Mouse (Mus musculus): Measurements from ENCODE around the gene Deup1. TPM values are rescaled to one million over a fixed set of nuclear protein-coding genes. Genes with fewer than 3 reads are reported as not detected.

The Deup1 gene
- polyA plus RNA-seq, 1 experiment from 2014 or later = not detected

DNA sequence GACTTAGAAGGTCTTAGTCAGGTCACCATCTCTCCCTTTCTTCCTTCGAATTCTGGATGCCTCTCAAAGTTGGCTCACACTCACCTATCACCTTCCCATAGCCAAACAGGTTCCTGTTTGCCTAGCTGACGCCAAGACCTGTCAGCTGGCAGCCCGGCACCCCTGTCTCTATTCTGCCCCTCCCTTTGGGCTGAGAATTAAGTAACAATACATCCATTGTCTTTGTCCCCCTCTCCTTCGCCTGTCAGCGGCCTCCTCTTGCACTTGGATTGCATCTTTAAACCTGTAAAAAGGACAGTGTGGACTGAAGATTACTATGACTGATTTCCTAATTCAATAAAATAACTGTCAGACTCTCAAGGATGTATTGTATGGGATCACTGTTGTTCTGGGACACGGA, 99.9 kb downstream of the Deup1 start:
- Histone ChIP-seq H3K9ac (no peak overlapping the region), H3K4me2 (no peak overlapping the region), H3K4me3 (no peak overlapping the region), H3K27me3 (replicated peaks) (no peaks in the 10 kb centered on the region), H3K27ac (no peak overlapping the region), H3K36me3 (peaks cover 13% of the 10 kb centered on the region), H3K4me1 (peaks cover 23% of the 10 kb centered on the region), H3K9me3 (replicated peaks) (no peaks in the 10 kb centered on the region)
- ATAC-seq = no peak
- WGBS (ENCODE audit: insufficient replicate concordance) = 74% methylated on average over 6 of the region's 6 CpGs

DNA sequence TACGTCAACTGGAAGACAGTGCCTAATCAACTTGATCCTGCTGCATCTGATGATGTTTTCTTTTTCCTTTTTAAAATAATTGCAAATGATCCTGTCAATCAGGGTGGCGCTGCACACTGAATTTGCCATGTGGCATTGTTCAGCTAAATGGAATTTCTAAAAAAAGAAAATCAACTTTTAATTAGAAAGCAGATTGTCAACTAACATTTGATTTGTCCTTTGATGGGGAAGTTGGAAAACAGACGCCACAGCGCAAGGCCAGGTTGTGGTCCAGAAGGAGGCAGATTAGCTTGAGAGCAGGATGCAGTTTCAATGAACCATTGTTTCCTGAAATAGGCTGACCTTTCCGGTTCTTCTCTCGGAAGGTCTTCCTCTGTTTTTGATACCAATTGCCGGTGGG, 101.2 kb downstream of the Deup1 start:
- no peaks in the 10 kb centered on the region for H3K9me3 ChIP-seq (replicated peaks)
- H3K4me3 ChIP-seq = no peak overlapping the region
- H3K9ac ChIP-seq = no peak overlapping the region
- 68% methylated on average over 7 of the region's 7 CpGs for WGBS (ENCODE audit: insufficient replicate concordance)
- no peak overlapping the region for H3K27ac ChIP-seq
- no peak for ATAC-seq
- H3K36me3 ChIP-seq = peaks cover 13% of the 10 kb centered on the region
- no peak overlapping the region for H3K4me2 ChIP-seq
- H3K4me1 ChIP-seq = peaks cover 23% of the 10 kb centered on the region
- no peaks in the 10 kb centered on the region for H3K27me3 ChIP-seq (replicated peaks)

DNA sequence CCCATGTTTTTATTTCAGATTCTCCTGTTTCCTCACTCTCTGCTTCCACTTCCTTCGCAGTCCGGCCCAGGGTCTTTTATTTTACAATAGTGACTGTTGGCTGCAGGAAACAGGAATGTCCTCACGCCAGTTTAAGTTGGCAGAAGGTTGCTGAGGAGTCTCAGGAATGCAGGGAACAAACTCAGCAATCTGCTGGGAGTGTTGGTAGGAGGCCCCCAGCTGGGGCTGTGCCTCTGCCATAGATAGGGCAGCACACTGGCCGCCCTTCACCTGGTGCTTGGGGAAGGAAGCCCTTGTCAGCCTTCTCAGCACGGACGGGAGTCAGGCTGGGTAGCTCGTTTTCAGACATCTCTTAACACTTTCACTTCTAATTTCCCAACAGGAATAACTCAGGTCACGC, 102.5 kb downstream of the Deup1 start:
- Histone ChIP-seq H3K9me3 (replicated peaks) (no peaks in the 10 kb centered on the region), H3K27me3 (replicated peaks) (no peaks in the 10 kb centered on the region), H3K9ac (no peak overlapping the region), H3K4me2 (no peak overlapping the region), H3K27ac (no peak overlapping the region), H3K4me1 (peaks cover 15% of the 10 kb centered on the region), H3K4me3 (no peak overlapping the region), H3K36me3 (peaks cover 9% of the 10 kb centered on the region)
- WGBS (ENCODE audit: insufficient replicate concordance) = 59% methylated on average over 8 of the region's 8 CpGs
- ATAC-seq = no peak

DNA sequence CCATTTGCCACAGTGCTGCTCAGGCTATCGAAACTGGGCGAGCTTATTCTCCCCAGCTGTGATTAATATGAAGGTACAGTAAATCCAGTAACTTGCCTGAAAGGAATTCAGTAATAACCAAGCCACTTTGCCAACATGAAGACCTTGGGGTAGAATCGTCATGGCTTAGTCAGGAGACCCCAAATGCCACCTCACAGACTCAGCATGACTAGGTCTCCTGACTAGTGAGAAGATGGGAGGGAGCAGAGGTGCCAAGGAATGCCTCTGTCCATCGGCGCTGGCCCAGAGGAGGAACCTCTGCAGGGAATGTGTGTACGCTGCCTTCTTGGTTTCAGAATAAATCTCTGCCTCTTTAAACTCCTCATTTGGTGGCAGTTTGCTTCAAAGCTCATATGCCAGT, 104.1 kb downstream of the Deup1 start:
- Histone ChIP-seq H3K4me2 (no peak overlapping the region), H3K9me3 (replicated peaks) (no peaks in the 10 kb centered on the region), H3K27me3 (replicated peaks) (no peaks in the 10 kb centered on the region), H3K27ac (no peak overlapping the region), H3K36me3 (peaks cover 9% of the 10 kb centered on the region), H3K4me3 (no peak overlapping the region), H3K9ac (no peak overlapping the region), H3K4me1 (no peaks in the 10 kb centered on the region)
- ATAC-seq = no peak
- WGBS (ENCODE audit: insufficient replicate concordance) = 80% methylated on average over 6 of the region's 6 CpGs

DNA sequence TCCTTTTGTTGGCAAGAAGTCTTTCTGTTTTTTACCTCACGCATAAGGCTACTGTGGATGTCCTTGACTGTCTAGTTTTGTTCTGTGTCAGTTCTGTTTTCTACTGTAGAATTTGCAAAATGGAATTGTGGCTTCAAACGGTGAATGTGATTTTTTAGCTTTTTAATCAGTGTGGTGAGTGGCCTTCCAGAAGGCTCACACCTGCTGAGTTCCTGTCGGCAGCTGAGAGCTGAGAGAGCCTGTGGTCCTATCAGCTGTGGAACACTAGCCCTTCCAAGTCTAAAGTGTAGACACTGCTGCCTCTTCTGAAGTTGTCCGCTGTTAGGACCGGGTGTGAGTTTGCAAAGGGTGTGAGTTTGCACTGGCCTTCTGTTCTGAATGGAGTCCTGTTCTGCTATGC, 104.8 kb downstream of the Deup1 start:
- H3K4me3 ChIP-seq = no peak overlapping the region
- no peak overlapping the region for H3K9ac ChIP-seq
- no peak overlapping the region for H3K27ac ChIP-seq
- H3K9me3 ChIP-seq (replicated peaks) = no peaks in the 10 kb centered on the region
- ATAC-seq = no peak
- peaks cover 9% of the 10 kb centered on the region for H3K36me3 ChIP-seq
- 76% methylated on average over 5 of the region's 5 CpGs for WGBS (ENCODE audit: insufficient replicate concordance)
- no peaks in the 10 kb centered on the region for H3K4me1 ChIP-seq
- H3K4me2 ChIP-seq = no peak overlapping the region
- no peaks in the 10 kb centered on the region for H3K27me3 ChIP-seq (replicated peaks)

DNA sequence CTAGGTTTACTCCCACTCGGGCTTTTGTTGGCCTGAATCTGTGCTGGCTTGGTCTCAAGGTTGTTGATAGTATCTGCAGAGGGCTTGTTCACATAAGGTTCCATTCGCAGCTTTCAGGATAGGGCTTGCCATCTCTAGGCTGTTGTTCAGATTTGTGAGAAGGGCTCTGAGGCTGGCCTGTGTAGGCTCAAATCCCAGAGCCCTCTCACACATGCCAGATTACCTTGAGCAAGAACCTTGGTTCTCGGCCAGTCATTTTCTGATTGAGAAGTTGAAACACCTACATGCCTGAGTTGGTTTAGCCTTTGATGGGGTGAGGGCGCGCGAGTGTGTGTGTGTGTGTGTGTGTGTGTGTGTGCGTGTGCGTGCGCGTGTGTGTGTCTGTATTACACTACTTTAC, 105.4 kb downstream of the Deup1 start:
- H3K36me3 ChIP-seq = peaks cover 9% of the 10 kb centered on the region
- H3K4me2 ChIP-seq = no peak overlapping the region
- H3K27me3 ChIP-seq (replicated peaks) = no peaks in the 10 kb centered on the region
- no peak for ATAC-seq
- no peaks in the 10 kb centered on the region for H3K4me1 ChIP-seq
- H3K4me3 ChIP-seq = no peak overlapping the region
- no peak overlapping the region for H3K27ac ChIP-seq
- H3K9me3 ChIP-seq (replicated peaks) = no peaks in the 10 kb centered on the region
- H3K9ac ChIP-seq = no peak overlapping the region
- 76% methylated on average over 10 of the region's 10 CpGs for whole genome bisulfite sequencing (ENCODE audit: insufficient replicate concordance)

DNA sequence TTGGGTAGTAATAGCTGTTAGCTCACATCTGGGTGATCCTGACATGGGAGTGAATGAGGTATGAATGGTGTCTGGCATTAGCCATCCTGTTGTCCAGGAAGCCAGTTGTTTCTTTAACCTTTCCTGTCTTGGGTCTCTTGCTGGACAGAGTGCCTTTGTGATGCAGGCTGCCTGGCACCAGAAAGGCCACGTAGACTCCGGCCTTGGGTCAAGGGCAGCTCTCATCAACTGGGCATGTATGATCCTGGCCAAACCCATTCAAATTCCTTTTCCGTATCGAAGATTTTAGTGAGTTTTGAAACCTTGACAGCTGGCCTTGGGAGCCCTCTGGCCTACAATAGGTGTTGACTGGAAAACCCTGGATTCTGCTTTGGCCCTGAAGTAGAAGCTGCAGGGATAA, 109.8 kb downstream of the Deup1 start:
- no peaks in the 10 kb centered on the region for H3K4me1 ChIP-seq
- H3K4me3 ChIP-seq = no peak overlapping the region

DNA sequence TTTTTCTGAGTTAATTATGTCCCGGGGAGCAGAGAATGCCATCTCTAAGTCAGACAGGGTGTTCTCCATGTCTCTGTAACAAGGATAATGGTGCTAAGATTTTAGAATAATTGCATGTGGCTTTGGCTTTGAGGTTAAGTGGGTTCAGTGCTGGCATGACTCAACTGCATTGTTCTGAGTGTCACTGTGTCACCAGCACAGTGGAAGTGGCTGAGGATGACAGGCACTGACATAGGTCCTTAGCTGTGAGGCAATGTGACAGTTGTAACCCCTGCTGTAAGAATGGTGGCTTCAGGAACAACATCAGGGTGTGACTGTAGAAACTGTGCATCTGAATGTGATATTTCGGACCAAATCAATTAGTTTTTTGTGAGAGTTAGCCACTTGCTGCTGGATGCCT, 111.7 kb downstream of the Deup1 start:
- Histone ChIP-seq H3K9me3 (replicated peaks) (no peaks in the 10 kb centered on the region), H3K4me2 (no peak overlapping the region), H3K36me3 (no peaks in the 10 kb centered on the region), H3K9ac (no peak overlapping the region), H3K27me3 (replicated peaks) (no peaks in the 10 kb centered on the region), H3K27ac (no peak overlapping the region), H3K4me3 (no peak overlapping the region), H3K4me1 (peaks cover 8% of the 10 kb centered on the region; the same call in 1 of the 2 replicates)
- WGBS (ENCODE audit: insufficient replicate concordance) = 71% methylated on average over 2 of the region's 2 CpGs
- ATAC-seq = no peak

More for the DNA sequence above, 109.8 kb downstream of the Deup1 start:
- Histone ChIP-seq H3K9me3 (replicated peaks) (no peaks in the 10 kb centered on the region), H3K27ac (no peak overlapping the region), H3K36me3 (no peaks in the 10 kb centered on the region), H3K4me2 (no peak overlapping the region), H3K27me3 (replicated peaks) (no peaks in the 10 kb centered on the region), H3K9ac (no peak overlapping the region)
- WGBS (ENCODE audit: insufficient replicate concordance) = 83% methylated on average over 4 of the region's 4 CpGs
- no peak for ATAC-seq

DNA sequence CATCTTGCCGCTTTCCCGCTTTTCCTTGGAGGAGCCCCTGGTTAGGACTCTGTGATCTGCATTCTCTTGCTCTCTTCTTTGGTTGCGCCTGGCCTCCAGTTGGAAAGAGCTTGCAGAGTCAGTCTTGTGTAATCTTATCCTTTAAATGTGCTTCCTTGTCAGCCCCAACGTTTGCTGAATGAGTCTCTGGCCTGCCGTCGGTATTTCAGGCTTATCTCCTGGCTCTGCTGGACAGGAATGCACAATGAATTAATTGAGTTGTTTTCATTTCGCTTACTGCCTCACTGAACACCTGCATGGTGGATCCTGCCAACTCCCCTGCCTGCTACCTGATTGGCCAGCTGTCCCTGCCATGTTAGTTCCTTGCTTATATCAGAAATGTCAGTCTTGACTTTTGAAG, 114.8 kb downstream of the Deup1 start:
- H3K9me3 ChIP-seq (replicated peaks) = no peaks in the 10 kb centered on the region
- H3K4me2 ChIP-seq = no peak overlapping the region
- H3K4me3 ChIP-seq = no peak overlapping the region
- H3K9ac ChIP-seq = no peak overlapping the region
- H3K4me1 ChIP-seq = peaks cover 11% of the 10 kb centered on the region; the same call in 1 of the 2 replicates
- no peaks in the 10 kb centered on the region for H3K36me3 ChIP-seq
- H3K27ac ChIP-seq = no peak overlapping the region
- 61% methylated on average over 7 of the region's 7 CpGs for WGBS (ENCODE audit: insufficient replicate concordance)
- H3K27me3 ChIP-seq (replicated peaks) = no peaks in the 10 kb centered on the region
- no peak for ATAC-seq

DNA sequence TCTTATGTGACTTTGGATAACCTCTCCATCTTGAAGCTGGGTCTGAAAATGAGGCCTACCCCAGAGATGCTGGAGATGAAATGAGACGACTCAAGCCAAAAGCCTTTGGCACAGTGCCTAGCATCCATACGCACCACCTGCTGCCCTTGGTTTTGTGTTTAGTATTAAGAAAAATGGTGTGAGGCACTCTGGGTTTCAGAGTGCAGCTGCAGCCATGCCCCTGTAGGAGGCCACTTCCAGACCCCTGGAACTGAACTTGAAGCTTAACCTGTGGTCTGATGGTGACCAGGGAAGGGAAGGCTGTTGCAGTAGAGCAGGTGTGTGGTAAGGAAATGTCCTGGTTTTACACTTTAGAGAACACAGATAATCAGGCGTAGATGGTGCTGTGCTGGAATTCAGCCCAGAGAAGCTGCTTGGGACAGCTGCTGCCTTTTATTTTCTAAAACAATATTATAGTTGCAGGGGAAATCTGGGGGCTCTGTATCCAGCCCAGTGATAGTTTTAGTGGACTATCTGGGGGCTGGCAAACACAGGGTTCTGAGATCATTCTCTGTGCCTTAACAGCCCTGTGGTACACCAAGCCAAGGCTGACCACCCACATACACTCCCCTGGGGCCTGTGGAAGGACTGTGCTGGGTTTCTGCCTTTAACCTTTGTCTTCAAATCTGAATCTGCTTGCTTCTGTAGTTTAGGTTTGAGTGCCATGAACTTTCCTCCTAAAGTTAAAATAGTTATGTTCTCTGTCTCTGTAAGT, 117.0 kb downstream of the Deup1 start:
- peaks cover 4% of the 10 kb centered on the region for H3K36me3 ChIP-seq
- 73% methylated on average over 3 of the region's 3 CpGs for WGBS (ENCODE audit: insufficient replicate concordance)
- no peak overlapping the region for H3K27ac ChIP-seq
- H3K27me3 ChIP-seq (replicated peaks) = no peaks in the 10 kb centered on the region
- no peak overlapping the region for H3K9ac ChIP-seq
- no peak for ATAC-seq
- peaks cover 27% of the 10 kb centered on the region for H3K4me1 ChIP-seq
- H3K4me3 ChIP-seq = no peak overlapping the region
- H3K4me2 ChIP-seq = no peak overlapping the region
- no peaks in the 10 kb centered on the region for H3K9me3 ChIP-seq (replicated peaks)

Other genes starting within 250 kb of the Deup1 start
- 1.1 and 1.6 TPM in 2 replicates for gene Smco4, start 134.5 kb downstream of the Deup1 start, polyA plus RNA-seq (2016; fragmentation: Nextera tagmentation; extraction: Ambion mirVana)
- gene Slc36a4, start 81.8 kb upstream of the Deup1 start, polyA plus RNA-seq (2016; fragmentation: Nextera tagmentation; extraction: Ambion mirVana) = 2.8 and 2.9 TPM in 2 replicates
- not detected in 2 replicates for gene Mtnr1b, start 246.6 kb upstream of the Deup1 start, polyA plus RNA-seq (2016; fragmentation: Nextera tagmentation; extraction: Ambion mirVana)

Measured in liver, embryonic 12.5 days (tissue).